Mouse (Mus musculus) lung, adult 2 months (tissue): Measurements from ENCODE around the gene Arhgap28. TPM values are rescaled to one million over a fixed set of nuclear protein-coding genes. Genes with fewer than 3 reads are reported as not detected.
"Not testable (repeated sequence)": the region's sequence is repeated elsewhere in the genome, so short reads cannot be mapped to it uniquely, and the experiment has no call there.

Source experiments
- DNase-seq: peaks from one replicate; pipeline ENCODE4 v3.0.0; 2022
- H3K4me1 ChIP-seq: fragments of 200-500 bp; 2 replicates; pipeline ENCODE4 v1.6.1; 2011; ENCODE audit warnings: low read length; ENCODE audit not compliant: control insufficient read depth, insufficient read depth
- H3K4me3 ChIP-seq: fragments of 200-500 bp; replicated peaks from 2 replicates; pipeline ENCODE3; 2011; ENCODE audit warnings: low read depth, mild to moderate bottlenecking, control low read depth, low read length; ENCODE audit errors: extremely low read depth
- CTCF ChIP-seq: fragments of 200-500 bp; IDR thresholded peaks from 2 replicates; pipeline ENCODE4 v1.5.1; 2011; ENCODE audit warnings: mild to moderate bottlenecking, low read length, control low read depth; ENCODE audit not compliant: insufficient read depth
- POLR2A ChIP-seq: fragments of 200-500 bp; IDR thresholded peaks from 2 replicates; pipeline ENCODE4 v1.6.1; 2011; ENCODE audit warnings: low read depth, mild to moderate bottlenecking, control low read depth, low read length, borderline replicate concordance; ENCODE audit errors: extremely low read depth
- WGBS: fragments of 180-500 bp; shearing (Covaris S2); methylation state at CpG from one replicate; pipeline ENCODE4 v1.1.7; 2018; 5-methylcytosine and 5-hydroxymethylcytosine counted together
- polyA plus RNA-seq: library from polyadenylated mRNA; depleted of rRNA; stranded (reverse); fragments of >200 nt; gene quantifications from 2 replicates; pipeline ENCODE4 v1.2.3, GENCODE M21; 2012

Arhgap28 gene
- polyA plus RNA-seq, 1 experiment: 7.4 TPM

DNA sequence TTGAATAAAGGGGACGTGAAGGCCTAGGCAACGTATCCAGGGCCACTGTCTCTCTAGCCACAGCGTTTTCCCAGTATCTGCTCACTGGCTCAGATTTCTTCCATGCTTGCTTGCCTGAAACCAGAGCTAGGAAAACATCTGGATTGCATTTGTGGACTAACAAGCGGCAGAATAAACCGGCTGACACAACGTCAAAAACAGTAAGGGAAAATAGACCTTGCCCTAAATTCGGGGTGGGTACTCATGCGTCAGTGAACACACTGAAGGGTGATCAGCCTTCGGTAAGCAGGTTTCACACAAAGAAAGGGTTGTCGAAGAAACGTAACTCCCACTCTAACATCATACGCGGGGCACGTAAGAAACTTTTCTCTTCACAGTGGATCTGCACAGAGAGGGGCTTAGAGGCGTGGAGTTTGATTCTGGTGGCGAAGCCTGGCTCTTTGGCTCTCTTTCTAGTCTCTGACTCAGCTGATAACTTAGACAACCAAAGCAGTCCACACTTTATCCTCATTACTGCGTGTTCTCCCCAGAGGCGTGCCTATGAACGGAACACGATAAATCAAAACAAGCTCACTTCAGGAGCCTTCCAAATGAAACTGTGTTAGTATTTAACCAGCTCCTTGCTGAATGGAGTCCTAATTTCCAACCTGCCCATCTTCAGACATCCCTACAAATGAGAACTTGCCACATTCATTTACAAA, 137.2 kb downstream of the Arhgap28 start:
- no peak overlapping the region for H3K4me3 ChIP-seq
- TF ChIP-seq POLR2A: no peak
- no peak for TF ChIP-seq CTCF
- 76% methylated on average over 20 of the region's 20 CpGs for WGBS
- no peak for DNase-seq
- no peaks in the 10 kb centered on the region for H3K4me1 ChIP-seq

DNA sequence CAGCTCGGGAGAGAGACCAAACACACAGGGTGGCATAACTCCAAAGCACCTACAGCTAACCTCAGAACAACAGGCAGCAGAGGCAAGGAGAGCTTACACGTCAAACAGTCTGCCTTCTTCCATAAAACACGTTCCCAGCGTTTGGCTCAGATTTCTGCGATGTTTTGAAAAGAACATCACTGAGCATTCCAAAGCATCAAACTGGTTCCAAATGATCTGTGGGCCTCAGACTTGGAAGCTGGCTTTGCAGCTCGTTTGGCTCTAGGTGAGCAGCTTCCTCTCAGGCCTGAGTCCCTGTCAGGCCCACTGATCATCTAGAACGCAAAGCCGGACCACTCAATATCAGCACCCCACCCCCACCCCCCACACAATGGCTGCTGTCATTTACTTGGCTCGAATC, 137.9 kb downstream of the Arhgap28 start:
- 70% methylated on average over 9 of the region's 9 CpGs for WGBS
- no peaks in the 10 kb centered on the region for H3K4me1 ChIP-seq
- DNase-seq: no peak
- no peak overlapping the region for H3K4me3 ChIP-seq
- TF ChIP-seq POLR2A: no peak
- no peak for TF ChIP-seq CTCF

DNA sequence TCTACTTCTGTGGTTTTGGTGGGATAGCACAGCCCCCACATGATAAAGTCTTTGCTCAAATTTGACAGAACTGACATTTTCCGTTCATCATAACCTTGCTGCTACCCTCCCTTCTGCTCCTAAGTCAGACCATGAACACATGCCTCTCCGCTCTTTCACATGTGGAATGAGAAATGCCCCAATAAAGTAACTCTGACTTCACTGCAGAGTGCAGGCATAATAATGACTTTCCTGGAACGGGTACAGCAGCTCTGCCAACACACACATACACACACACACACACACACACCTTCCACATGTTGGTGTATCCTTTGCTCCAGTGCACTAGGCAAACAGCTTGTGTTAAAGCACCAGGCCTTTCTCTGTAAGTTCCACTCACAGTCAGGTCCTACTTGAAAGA, 139.0 kb downstream of the Arhgap28 start:
- H3K4me1 ChIP-seq: no peaks in the 10 kb centered on the region
- DNase-seq: no peak
- 68% methylated on average over 3 of the region's 3 CpGs for WGBS
- H3K4me3 ChIP-seq: no peak overlapping the region
- TF ChIP-seq CTCF: no peak
- no peak for TF ChIP-seq POLR2A

DNA sequence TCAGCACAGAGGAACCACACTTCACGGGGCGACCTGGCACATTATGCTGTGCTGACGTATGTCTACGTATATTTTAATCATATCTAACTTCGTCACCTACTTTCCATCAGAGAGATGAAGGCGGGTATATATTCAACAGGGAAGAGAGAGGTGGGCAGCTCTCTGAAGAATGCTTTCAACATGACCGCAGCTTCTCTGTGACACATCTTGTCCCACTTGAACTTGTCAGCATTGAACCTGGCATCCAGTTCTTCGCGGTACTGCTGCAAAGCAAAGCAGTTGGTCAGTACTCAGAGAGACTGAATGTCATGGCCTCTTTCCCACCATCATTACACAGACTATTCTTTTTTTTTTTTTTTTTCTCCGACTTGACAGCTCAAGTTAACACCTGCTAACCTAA, 139.6 kb downstream of the Arhgap28 start:
- H3K4me3 ChIP-seq: no peak overlapping the region
- H3K4me1 ChIP-seq: no peaks in the 10 kb centered on the region
- DNase-seq: no peak
- TF ChIP-seq POLR2A: no peak
- TF ChIP-seq CTCF: no peak
- 90% methylated on average over 10 of the region's 10 CpGs for WGBS

DNA sequence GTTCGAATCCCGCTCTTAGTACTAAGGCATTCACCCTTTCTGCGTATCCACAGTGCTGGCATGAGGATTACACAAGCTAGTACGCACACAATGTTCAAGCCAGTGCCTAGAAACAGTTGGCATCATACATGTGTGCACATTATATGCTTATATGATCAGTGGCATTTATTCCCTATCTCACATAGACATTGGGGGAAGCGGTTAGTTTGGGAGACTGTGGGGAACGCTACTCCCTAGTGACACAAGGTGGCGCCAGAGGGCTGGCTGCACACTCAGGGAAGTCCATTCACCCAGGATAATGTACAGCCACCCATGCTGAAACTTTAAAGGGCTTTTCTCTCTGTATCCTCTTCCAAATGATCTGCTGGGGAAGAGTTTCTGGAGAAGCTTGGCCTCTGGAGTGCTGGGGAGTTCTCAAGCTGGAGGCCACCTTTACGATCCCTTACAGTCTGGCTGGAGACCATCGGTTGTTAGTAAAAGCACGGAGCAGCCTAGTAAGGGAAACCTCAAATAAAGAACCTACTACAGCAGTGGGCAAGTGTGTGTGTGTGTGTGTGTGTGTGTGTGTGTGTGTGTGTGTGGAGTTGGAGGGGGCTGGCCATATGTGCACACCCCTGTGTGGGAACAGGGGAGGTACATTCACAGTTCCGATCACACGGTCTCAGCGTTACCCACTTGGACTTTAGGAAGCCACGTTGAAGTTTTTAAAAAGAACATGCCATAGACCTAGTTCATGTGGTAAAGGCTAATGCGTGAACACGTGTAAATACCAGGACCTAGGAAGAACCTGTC, 142.0 kb downstream of the Arhgap28 start:
- 77% methylated on average over 16 of the region's 16 CpGs for WGBS
- TF ChIP-seq POLR2A: no peak
- TF ChIP-seq CTCF: peak; percentile 98
- peak; percentile 40 for DNase-seq

DNA sequence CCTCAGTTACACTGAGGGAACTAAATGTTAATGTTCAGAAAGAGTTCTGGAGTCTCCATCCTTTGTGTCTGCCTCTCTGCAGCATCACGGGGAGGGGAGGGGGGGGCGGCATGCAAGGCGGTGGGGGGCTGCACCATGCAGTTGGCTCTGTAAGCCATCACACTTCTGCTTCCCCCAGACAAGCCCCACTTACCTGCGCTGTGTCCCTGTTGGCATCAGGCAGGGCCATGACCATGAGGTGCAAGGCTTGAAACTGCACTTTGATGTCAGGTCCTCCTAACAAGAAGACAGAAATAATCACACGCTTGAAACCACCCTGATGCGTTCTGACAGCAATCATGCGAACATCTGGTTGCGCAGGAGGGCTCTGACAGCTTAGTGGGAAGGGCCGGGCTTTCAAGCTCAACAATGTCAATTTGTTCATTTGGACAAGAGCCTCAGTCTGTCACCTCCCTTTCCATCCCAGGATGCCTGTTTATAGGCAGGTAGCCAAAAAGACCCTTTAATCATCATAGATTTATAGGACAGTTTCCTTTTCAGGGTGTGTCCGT, 142.8 kb downstream of the Arhgap28 start:
- no peak for DNase-seq
- WGBS: 76% methylated on average over 10 of the region's 10 CpGs
- TF ChIP-seq POLR2A (no peak), CTCF (no peak)
- Histone ChIP-seq H3K4me1 (no peaks in the 10 kb centered on the region), H3K4me3 (no peak overlapping the region)

More for the DNA sequence above, 142.0 kb downstream of the Arhgap28 start:
- Histone ChIP-seq H3K4me3 (no peak overlapping the region), H3K4me1 (no peaks in the 10 kb centered on the region)

DNA sequence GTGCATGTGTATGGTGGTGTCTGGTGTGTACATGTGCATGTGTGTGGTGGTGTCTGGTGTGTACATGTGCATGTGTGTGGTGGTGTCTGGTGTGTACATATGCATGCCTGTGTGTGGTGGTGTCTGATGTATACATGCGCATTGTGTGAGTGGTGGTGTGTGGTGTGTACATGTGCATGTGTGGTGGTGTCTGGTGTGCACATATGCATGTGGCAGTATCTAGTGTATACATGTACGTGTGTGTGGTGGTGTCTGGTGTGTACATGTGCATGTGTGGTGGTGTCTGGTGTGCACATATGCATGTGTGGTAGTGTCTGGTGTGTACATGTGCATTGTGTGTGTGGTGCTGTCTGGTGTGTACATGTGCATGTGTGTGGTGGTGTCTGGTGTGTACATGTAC, 162.4 kb downstream of the Arhgap28 start:
- H3K4me3 ChIP-seq, DNase-seq, H3K4me1 ChIP-seq: not testable (repeated sequence)
- WGBS: 98% methylated on average over 2 of the region's 2 CpGs

DNA sequence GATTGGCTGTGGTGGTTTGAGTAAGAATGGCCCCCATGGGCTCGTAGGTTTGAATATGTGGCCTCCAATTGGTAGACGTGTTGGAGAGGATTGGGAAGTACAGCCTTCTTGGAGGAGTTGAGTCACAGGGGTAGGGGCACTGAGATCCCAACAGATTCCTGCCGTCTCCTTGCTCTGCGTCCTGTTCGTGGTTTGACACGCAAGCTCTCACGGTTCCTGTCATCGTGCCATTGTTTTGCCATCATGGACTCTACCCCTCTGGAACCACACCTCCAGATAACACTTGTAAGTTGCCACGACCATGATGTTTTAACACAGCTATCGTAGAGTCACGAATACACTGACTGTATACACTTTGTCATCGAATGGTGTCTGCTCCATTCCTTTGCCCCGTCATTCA, 165.0 kb downstream of the Arhgap28 start:
- TF ChIP-seq CTCF (no peak), POLR2A (no peak)
- Histone ChIP-seq H3K4me1 (no peaks in the 10 kb centered on the region), H3K4me3 (no peak overlapping the region)
- 83% methylated on average over 13 of the region's 13 CpGs for WGBS
- no peak for DNase-seq

DNA sequence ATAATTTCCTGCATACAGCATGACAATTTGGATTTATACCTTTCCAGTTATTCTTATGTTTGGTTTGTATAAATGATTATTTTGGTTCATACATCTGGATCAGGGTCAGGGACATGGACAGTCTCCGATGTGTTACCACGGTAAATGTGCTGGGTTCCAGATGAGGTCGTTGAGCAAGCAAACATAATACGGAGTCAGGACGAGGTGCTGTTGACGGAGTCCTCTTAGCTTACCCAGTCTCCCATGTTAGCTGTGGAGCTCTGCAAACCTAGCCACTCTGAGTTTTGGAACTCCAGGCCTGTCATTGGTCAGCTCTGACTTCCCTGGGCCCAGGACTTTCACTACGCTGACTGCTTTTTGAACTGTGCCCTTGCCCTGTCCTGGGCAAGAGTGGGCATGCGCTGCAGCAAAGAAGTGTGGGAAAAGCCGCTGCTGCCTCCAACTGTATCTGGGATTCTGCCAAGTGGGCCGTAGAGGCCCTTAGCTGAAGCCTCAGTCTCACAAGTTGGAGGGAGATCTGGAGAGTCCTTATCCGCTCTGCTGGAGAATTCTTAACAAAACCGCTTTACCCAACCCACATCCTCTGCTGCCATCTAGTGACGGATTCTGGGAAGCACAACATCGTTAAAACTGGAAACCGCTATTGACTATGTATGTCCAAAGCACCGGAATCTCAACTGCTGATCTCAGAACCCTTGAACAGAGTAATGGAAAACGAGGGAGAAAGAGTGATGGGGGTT, 166.4 kb downstream of the Arhgap28 start:
- Histone ChIP-seq H3K4me3 (peak overlapping the region; percentile 31), H3K4me1 (no peaks in the 10 kb centered on the region)
- WGBS: 43% methylated on average over 17 of the region's 17 CpGs
- TF ChIP-seq CTCF: peak; percentile 53
- no peak for TF ChIP-seq POLR2A
- DNase-seq: peak; percentile 71

DNA sequence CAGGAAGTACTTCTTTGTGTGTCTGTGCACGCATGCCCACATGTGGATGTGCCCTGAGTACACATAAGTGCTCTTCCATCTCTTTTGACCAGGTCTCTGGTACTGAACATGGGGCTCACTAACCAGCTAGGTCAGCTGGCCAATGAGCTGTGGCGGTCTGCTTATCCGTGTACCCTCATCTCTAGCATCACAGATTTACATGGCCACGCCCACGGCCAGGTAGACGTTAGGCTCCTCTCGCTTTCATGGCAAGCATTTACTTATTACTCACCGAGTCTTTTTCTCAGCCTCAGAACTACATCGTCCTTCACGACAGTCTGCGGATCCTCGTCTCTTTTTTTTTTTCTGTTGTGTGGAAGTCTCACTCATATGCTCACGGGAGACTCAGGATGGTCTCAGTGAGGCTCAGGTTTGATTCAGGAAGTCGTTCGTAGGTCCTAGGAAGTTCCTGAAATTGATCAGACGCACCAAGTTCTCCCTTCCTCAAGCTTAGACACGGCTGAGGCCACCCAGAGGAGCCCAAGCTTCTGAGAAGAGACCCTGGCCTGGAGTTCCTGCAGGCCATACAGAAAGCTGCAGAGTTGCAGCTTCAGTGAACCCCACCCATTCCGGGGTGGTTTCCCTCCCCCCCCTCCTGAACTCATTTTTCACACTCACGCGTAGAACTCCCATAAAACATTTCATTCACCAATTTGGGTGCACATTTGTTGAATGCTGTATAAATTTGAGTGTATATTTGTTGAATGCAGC, 167.6 kb downstream of the Arhgap28 start:
- H3K4me3 ChIP-seq: no peak overlapping the region
- DNase-seq: no peak
- no peaks in the 10 kb centered on the region for H3K4me1 ChIP-seq
- TF ChIP-seq CTCF (no peak), POLR2A (no peak)
- 94% methylated on average over 20 of the region's 20 CpGs for WGBS
